Mouse (Mus musculus): ENCODE measurements around the gene Dedd2. TPM values are rescaled to one million over a fixed set of nuclear protein-coding genes. Genes with fewer than 3 reads are reported as not detected.

The Dedd2 gene
- polyA plus RNA-seq, 1 experiment from 2014 or later = 14.9 TPM

- peak overlapping the region; percentile 70 for H3K4me2 ChIP-seq (ENCODE audit: low read depth, low read length)
- WGBS = 88% methylated on average over 10 of the region's 10 CpGs
- H3K4me1 ChIP-seq (ENCODE audit: control insufficient read depth, insufficient read depth, low read length) = peaks cover 21% of the 10 kb centered on the region
Measured at GRCm38 (mm10) chr7:25222275-25222967, 2.0 kb upstream of the Dedd2 start.

GRCm38 (mm10) chr7:25221102-25221883, 878 bp upstream of the Dedd2 start, which contains the start of gene Zfp526:
TSS of gene Zfp526 (plus strand) at chr7:25221425.
- under 1% methylated on average over 43 of the region's 45 CpGs for WGBS
- Histone ChIP-seq H3K27me3 (ENCODE audit: control insufficient read depth, insufficient read depth, low read length) (no peaks in the 10 kb centered on the region), H3K9me3 (ENCODE audit: control insufficient read depth, low read length) (no peaks in the 10 kb centered on the region), H3K4me3 (ENCODE audit: low read depth, low read length) (peak within 1 kb of the TSS; percentile 45), H3K36me3 (ENCODE audit: control insufficient read depth, insufficient read depth, low read length) (peaks cover 17% of the 10 kb centered on the region), H3K9ac (replicated peaks; ENCODE audit: low read depth, low read length) (peak within 1 kb of the TSS; percentile 51), H3K4me1 (ENCODE audit: control insufficient read depth, insufficient read depth, low read length) (peaks cover 21% of the 10 kb centered on the region), H3K4me2 (ENCODE audit: low read depth, low read length) (peak within 1 kb of the TSS; percentile 70), H3K27ac (ENCODE audit: low read depth, low read length) (peak within 1 kb of the TSS; percentile 82)
- peak; percentile 96 for ATAC-seq (ENCODE audit: low read depth)

More at GRCm38 (mm10) chr7:25222275-25222967, 2.0 kb upstream of the Dedd2 start:
- Histone ChIP-seq H3K27me3 (ENCODE audit: control insufficient read depth, insufficient read depth, low read length) (no peaks in the 10 kb centered on the region), H3K4me3 (ENCODE audit: low read depth, low read length) (peak overlapping the region; percentile 45), H3K27ac (ENCODE audit: low read depth, low read length) (no peak overlapping the region), H3K9me3 (ENCODE audit: control insufficient read depth, low read length) (no peaks in the 10 kb centered on the region), H3K36me3 (ENCODE audit: control insufficient read depth, insufficient read depth, low read length) (peaks cover 27% of the 10 kb centered on the region), H3K9ac (replicated peaks; ENCODE audit: low read depth, low read length) (0 out of 2 replicates have a peak overlapping the region, but pooled peaks have one; percentile 51)
- no peak for ATAC-seq (ENCODE audit: low read depth)

- H3K9ac ChIP-seq (replicated peaks; ENCODE audit: low read depth, low read length) = peak overlapping the region; percentile 57
- H3K4me3 ChIP-seq (ENCODE audit: low read depth, low read length) = peak overlapping the region; percentile 68
- peak; percentile 66 for ATAC-seq (ENCODE audit: low read depth)
- H3K4me1 ChIP-seq (ENCODE audit: control insufficient read depth, insufficient read depth, low read length) = peaks cover 21% of the 10 kb centered on the region
- no peaks in the 10 kb centered on the region for H3K27me3 ChIP-seq (ENCODE audit: control insufficient read depth, insufficient read depth, low read length)
- peak overlapping the region; percentile 70 for H3K4me2 ChIP-seq (ENCODE audit: low read depth, low read length)
- H3K9me3 ChIP-seq (ENCODE audit: control insufficient read depth, low read length) = no peaks in the 10 kb centered on the region
- 4% methylated on average over 31 of the region's 31 CpGs for WGBS
- peak overlapping the region; percentile 72 for H3K27ac ChIP-seq (ENCODE audit: low read depth, low read length)
- peaks cover 7% of the 10 kb centered on the region for H3K36me3 ChIP-seq (ENCODE audit: control insufficient read depth, insufficient read depth, low read length)
Measured at GRCm38 (mm10) chr7:25219756-25220456, 509 bp downstream of the Dedd2 start.

- Histone ChIP-seq H3K9ac (replicated peaks; ENCODE audit: low read depth, low read length) (peak overlapping the region; percentile 57), H3K27ac (ENCODE audit: low read depth, low read length) (peak overlapping the region; percentile 7), H3K4me2 (ENCODE audit: low read depth, low read length) (peak overlapping the region; percentile 70), H3K27me3 (ENCODE audit: control insufficient read depth, insufficient read depth, low read length) (no peaks in the 10 kb centered on the region), H3K9me3 (ENCODE audit: control insufficient read depth, low read length) (no peaks in the 10 kb centered on the region), H3K4me1 (ENCODE audit: control insufficient read depth, insufficient read depth, low read length) (peaks cover 21% of the 10 kb centered on the region), H3K36me3 (ENCODE audit: control insufficient read depth, insufficient read depth, low read length) (peaks cover 6% of the 10 kb centered on the region), H3K4me3 (ENCODE audit: low read depth, low read length) (peak overlapping the region; percentile 68)
- WGBS = 0% methylated on average over 16 of the region's 16 CpGs
- ATAC-seq (ENCODE audit: low read depth) = no peak; the same call in 1 of the 2 replicates
Measured at GRCm38 (mm10) chr7:25219416-25219750, 1.0 kb downstream of the Dedd2 start.

GRCm38 (mm10) chr7:25218705-25219415, 1.6 kb downstream of the Dedd2 start:
- ATAC-seq (ENCODE audit: low read depth) = 0 out of 2 replicates have a peak, but pooled peaks have one; percentile 16
- Histone ChIP-seq H3K4me3 (ENCODE audit: low read depth, low read length) (peak overlapping the region; percentile 68), H3K9ac (replicated peaks; ENCODE audit: low read depth, low read length) (peak overlapping the region; percentile 57), H3K27ac (ENCODE audit: low read depth, low read length) (peak overlapping the region; percentile 7; the same call in 1 of the 2 replicates), H3K27me3 (ENCODE audit: control insufficient read depth, insufficient read depth, low read length) (no peaks in the 10 kb centered on the region), H3K4me2 (ENCODE audit: low read depth, low read length) (peak overlapping the region; percentile 70), H3K36me3 (ENCODE audit: control insufficient read depth, insufficient read depth, low read length) (peaks cover 6% of the 10 kb centered on the region; the same call in 1 of the 2 replicates), H3K4me1 (ENCODE audit: control insufficient read depth, insufficient read depth, low read length) (peaks cover 21% of the 10 kb centered on the region), H3K9me3 (ENCODE audit: control insufficient read depth, low read length) (no peaks in the 10 kb centered on the region)
- 1% methylated on average over 53 of the region's 53 CpGs for WGBS

GRCm38 (mm10) chr7:25217653-25218395, 2.6 kb downstream of the Dedd2 start:
- no peaks in the 10 kb centered on the region for H3K27me3 ChIP-seq (ENCODE audit: control insufficient read depth, insufficient read depth, low read length)
- 69% methylated on average over 12 of the region's 12 CpGs for WGBS
- no peak for ATAC-seq (ENCODE audit: low read depth)
- H3K9ac ChIP-seq (replicated peaks; ENCODE audit: low read depth, low read length) = no peak overlapping the region; the same call in 1 of the 2 replicates
- peak overlapping the region; percentile 70; the same call in 1 of the 2 replicates for H3K4me2 ChIP-seq (ENCODE audit: low read depth, low read length)
- peaks cover 21% of the 10 kb centered on the region for H3K4me1 ChIP-seq (ENCODE audit: control insufficient read depth, insufficient read depth, low read length)
- 0 out of 2 replicates have a peak, but pooled peaks cover 3% of the 10 kb centered on the region for H3K36me3 ChIP-seq (ENCODE audit: control insufficient read depth, insufficient read depth, low read length)
- no peak overlapping the region for H3K27ac ChIP-seq (ENCODE audit: low read depth, low read length)
- H3K9me3 ChIP-seq (ENCODE audit: control insufficient read depth, low read length) = no peaks in the 10 kb centered on the region
- peak overlapping the region; percentile 68; the same call in 1 of the 2 replicates for H3K4me3 ChIP-seq (ENCODE audit: low read depth, low read length)

- H3K27ac ChIP-seq (ENCODE audit: low read depth, low read length) = no peak overlapping the region
Measured at GRCm38 (mm10) chr7:25214172-25214571, 6.2 kb downstream of the Dedd2 start.

GRCm38 (mm10) chr7:25213099-25213498, 7.3 kb downstream of the Dedd2 start:
- Histone ChIP-seq H3K4me2 (ENCODE audit: low read depth, low read length) (no peak overlapping the region), H3K4me3 (ENCODE audit: low read depth, low read length) (no peak overlapping the region), H3K9me3 (ENCODE audit: control insufficient read depth, low read length) (no peaks in the 10 kb centered on the region), H3K9ac (replicated peaks; ENCODE audit: low read depth, low read length) (no peak overlapping the region), H3K27ac (ENCODE audit: low read depth, low read length) (no peak overlapping the region), H3K36me3 (ENCODE audit: control insufficient read depth, insufficient read depth, low read length) (peaks cover 17% of the 10 kb centered on the region), H3K4me1 (ENCODE audit: control insufficient read depth, insufficient read depth, low read length) (no peaks in the 10 kb centered on the region; the same call in 1 of the 2 replicates), H3K27me3 (ENCODE audit: control insufficient read depth, insufficient read depth, low read length) (no peaks in the 10 kb centered on the region)
- ATAC-seq (ENCODE audit: low read depth) = no peak
- WGBS = 78% methylated on average over 3 of the region's 3 CpGs

More at GRCm38 (mm10) chr7:25214172-25214571, 6.2 kb downstream of the Dedd2 start:
- peaks cover 4% of the 10 kb centered on the region; the same call in 1 of the 2 replicates for H3K4me1 ChIP-seq (ENCODE audit: control insufficient read depth, insufficient read depth, low read length)
- WGBS = 97% methylated on average over 2 of the region's 2 CpGs
- H3K4me2 ChIP-seq (ENCODE audit: low read depth, low read length) = no peak overlapping the region
- H3K36me3 ChIP-seq (ENCODE audit: control insufficient read depth, insufficient read depth, low read length) = peaks cover 12% of the 10 kb centered on the region
- no peaks in the 10 kb centered on the region for H3K9me3 ChIP-seq (ENCODE audit: control insufficient read depth, low read length)
- ATAC-seq (ENCODE audit: low read depth) = no peak
- no peak overlapping the region for H3K9ac ChIP-seq (replicated peaks; ENCODE audit: low read depth, low read length)
- H3K4me3 ChIP-seq (ENCODE audit: low read depth, low read length) = no peak overlapping the region
- no peaks in the 10 kb centered on the region for H3K27me3 ChIP-seq (ENCODE audit: control insufficient read depth, insufficient read depth, low read length)
